Mouse (Mus musculus) C2C12 (cell line): Measurements from ENCODE around the gene Rassf3.

Source experiments
- CTCF ChIP-seq: IDR thresholded peaks from one replicate; pipeline ENCODE4 v1.5.1; 2011; ENCODE audit not compliant: control insufficient read depth, insufficient read depth, insufficient read length
- MYOG ChIP-seq: IDR thresholded peaks from one replicate; pipeline ENCODE4 v1.6.1; 2011; ENCODE audit not compliant: control insufficient read depth, insufficient read length; ENCODE audit errors: extremely low read depth

DNA sequence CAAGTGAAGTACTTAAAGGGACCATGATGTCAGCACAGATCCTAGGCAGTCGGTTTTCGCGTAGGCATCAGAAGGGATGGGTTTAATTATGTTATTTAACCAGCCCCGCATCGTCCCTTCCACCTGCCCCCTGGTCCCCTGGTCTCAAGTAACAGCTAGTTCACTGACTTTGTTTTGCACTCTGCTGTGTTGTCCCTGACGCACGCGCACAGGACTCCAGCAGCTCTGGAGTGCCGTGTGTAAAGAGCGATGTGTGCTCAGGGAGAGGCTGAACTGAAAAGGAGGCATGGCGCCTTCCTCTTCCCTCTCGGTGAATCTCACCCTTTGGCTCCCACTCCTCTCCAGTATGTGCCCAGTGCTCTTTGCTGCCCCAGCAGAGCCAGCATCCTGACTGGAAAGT is 102.1 kb downstream of the Rassf3 start:
- no peak for TF ChIP-seq CTCF
- TF ChIP-seq MYOG = no peak
